Mouse (Mus musculus): Measurements from ENCODE around the gene Fcrl5.

Fcrl5 gene

DNA sequence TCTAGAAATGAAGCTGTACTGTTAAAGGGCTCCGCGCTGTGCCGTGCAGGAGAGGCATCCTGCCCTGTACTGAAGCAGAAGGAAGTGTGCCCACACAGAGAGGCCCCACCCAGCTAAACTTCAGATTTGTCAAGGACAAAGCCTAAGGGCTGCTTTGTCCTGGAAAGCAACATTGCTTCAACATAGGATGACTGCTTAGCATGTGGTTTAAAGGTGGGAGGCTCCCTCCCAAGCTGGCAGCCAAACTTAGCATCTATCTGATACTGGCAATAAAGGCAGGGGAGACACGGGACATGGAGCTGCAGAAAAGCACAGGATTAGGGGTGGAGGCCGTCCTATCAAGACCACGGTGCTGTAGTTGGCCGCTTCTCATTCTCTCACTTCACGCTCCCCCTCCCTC is 65.6 kb downstream of the Fcrl5 start:
- DNase-seq, result no peak

DNA sequence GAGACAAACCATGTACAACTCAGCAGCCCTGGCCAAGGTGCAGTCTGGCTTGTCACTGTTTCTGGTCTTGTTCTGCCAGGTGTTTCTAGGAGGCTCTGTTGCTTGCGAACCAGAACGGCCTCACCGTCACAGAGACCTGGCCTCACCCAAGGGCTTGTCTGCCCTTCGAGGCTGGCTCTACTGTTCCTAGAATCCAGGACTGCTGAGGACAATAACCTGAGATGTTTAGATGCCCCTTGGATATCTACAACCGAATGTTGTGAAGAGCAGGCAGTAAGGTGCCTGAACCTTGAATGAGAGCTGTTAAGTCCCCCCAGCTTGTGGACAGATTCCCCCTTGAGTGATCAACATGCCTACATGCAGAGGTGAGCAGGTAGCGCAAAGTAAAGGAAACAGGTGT is 67.2 kb downstream of the Fcrl5 start:
- DNase-seq, result no peak

DNA sequence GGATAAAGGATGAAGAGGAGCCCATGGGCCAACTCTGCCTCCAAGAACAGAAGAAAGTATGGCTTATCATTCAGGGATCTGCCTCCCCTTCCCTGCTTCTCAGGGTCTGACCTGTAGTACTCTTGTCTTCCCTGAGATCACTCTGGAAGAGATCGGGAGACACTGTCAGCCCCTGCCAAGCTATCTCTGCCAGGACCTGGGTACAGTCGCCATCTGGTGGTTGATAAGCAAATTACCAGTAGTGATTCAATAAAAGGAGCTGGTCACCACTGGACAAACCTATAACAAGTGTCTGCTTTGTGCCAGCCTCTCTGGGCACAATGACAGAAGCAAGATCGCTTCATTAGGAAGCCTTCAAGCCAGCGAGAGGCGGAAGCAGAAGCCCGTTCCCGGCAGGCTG is 68.8 kb downstream of the Fcrl5 start:
- DNase-seq, result no peak

DNA sequence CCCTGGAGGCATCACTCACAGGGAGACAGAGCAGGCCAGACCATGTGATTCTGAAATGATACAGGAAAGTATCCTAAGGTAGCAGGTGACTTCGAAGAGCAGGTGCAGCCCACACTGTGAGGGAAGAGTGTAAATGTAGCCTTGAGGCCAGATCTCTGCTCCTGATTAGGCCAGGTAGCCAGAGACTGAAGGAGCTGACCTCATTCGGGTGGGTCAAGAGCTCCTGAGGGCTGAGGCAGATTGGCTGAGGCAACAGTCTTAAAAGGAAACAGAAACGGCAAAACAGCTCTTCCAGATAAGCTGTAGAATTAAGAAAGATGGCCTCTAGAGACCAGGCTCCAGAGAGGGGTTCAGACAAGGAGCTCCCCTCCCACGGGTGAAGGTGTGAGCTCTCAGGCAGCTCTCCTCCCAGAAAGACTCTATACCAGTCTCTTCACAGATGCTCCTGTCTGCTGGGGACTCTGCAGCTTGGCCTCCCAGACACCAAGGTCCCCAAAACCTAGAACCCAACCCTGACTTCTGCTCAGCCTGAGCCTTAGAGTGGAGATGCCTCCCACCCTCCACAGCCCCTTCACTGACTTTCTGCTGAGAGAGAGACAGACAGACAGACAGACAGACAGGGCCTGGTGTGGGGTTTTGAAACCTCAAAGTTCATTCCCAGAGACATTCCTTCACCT is 69.3 kb downstream of the Fcrl5 start:
- no peak for DNase-seq

DNA sequence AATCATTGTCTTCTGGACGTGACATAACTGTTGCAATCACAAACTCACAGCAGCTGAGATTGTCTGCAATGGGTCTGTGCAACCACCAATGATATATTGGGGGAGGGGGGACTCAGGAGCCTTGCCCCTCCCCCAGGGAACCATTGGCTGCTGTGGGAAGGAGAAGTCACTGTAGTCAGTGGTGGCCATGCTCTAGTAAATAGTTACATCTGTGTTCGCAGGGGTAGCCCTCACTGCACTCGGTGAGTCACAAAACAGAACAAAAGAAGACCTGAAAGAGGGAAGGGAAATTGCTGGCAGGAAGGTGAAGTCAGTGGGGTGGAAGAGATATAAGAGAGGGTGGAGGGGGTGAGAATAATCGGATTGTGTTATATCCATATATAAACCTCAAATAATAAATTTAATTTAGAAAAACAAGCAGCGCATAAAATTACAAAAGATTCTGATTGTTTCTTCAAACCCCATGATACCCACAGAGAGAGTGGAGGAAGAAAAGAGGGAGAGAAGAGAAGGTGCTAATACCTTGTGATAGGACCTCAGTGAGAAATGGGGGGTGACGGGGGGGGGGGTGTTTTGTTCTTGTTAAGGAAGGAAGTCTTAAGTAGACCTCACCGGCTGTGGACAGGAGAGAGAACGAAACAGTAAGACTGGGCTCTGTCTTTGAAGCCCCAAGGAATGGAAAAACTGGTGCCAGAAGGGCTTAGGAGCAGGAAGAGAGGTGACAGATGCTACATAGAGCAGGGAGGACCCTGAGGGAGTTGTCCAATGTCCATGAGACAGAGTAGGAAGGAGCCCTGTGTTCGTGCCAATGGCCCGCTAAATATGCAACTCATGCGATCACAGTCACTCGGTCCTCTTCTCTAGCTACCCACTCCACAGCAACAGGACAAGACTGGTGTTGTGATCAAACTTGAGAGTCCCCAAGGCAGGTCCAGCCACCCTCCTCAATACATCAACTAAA is 71.2 kb downstream of the Fcrl5 start:
- no peak for DNase-seq

DNA sequence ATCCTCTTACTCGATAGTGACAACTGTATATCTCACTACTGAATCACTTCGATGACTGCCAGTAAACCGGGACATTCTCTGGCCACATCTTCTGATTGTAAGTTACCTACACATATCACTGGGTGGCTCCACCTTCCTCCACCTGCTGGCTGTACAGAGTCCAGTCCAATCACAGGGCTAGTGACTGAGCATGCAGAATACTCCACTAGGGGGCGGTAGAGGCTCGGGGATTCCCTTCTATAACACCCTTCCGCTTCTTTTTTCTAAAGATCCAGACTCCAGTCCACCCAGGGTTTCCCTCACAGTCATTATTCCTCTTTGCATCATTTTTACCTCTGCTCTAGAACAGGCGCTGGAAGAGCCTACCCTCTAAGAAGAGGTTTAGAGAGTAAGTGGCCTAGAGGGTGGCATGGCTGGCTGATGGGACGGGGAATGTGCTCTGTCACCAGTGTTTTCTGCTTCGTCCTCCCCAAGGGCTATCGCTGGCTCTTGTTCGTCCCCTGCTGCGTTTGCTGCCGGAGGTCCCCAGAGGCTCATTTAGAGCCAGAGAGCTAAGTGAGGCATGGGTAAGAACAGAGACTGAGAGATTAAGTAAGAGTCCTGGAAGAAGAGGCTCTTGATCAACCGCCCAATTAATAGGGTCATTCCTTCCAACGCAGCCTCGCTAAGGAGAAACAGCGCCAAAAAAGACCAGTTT is 72.8 kb downstream of the Fcrl5 start:
- peak; percentile 88 for DNase-seq

DNA sequence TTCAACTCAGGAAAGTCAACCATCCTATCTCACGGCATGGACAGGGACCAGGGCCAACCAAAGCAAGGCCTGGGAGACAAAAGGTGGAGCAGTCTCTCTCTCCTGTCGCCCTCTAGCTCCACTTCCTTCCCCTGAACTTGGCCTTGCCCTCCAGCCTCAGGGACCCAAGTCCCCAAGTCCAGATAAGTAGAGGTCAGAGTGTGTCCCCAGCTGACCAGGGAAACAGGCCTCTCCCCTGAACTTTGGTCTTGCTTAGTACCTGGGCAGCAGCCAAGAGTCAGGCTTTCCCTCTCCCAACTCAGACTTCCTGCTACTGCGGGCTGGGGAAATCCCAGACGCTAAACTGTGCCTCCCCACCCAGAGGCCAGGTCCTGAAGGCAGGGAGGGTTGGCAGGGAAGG is 73.5 kb downstream of the Fcrl5 start:
- DNase-seq, result no peak

DNA sequence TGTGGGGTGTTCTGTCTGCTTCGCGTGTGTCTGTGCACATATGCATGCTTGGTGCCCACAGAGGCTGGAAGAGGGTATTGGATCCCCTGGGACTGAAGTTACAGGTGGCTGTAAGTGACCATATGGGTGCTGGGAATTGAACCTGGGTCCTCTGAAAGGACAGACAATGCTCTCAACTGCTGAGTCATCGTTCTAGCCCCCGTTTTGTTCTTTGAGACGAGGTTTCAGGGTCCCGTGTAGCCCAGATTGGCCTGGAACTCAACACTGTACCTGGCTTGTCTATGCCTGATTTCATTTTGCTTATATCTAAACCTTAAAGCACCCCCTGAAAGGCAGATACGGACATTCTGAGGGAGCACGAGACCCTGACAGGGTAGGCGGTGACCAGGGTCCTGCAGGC is 75.3 kb downstream of the Fcrl5 start:
- DNase-seq, result no peak

DNA sequence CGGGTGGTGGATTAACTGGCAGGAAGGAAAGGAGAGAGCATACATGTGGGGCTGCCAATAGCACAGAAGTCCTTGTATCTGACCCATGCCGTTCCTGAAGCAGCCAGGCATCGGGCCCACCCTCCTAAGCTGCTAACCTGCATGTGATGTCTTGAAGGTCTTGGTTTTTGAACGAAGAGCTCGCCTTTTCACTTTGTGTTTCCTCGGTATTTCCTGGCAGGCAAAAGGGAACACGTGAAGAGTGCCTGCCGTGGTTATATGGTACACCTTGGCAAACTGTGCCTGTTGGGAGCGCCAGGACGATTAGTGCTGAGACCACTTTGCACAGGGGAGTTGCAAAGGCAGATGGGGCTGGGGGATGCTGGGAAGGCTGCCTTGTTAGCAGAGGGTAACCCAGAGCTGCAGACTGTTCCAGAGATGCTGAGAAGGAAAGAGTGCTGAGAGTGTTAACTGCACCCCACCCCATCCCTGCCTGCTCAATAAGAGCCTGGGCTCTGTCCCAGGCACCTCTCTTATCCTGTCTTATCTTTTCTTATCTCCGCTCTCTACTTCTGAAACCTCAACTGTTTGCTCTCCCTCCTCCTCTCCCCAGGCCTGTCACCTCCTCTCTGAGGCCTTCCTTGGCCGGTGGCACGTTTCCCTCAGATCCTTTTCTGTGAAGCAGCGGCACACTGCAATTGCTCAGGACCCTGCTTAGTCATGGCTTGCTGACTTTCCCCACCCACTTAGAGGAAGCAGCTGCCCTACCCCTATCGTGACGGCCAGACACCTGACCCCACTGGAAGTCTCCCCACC is 76.6 kb downstream of the Fcrl5 start:
- DNase-seq, result no peak

DNA sequence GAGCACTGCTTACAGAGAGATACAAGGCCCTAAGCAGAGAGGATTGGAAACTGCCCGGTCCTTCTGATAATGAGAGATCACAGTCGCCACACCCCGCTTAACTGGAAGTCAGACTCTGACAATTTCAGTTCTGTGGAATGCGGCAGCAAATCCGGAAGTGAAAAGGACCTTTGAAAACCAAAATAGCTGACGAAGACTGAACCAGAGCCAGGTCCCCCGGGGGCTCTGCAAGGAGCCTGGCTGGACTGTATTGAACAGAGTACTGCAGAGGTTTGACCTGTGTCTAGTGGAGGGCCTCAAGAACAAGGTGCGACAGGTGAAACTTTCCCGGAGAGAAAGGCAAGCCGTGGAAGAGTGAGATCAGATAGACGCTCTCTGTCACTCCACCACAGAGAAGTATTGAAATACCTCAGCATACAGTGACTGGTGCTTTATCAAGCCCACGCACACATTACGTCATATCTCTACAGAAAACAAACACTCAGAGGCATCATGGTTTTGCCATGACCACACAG is 80.1 kb downstream of the Fcrl5 start:
- DNase-seq, result no peak

DNA sequence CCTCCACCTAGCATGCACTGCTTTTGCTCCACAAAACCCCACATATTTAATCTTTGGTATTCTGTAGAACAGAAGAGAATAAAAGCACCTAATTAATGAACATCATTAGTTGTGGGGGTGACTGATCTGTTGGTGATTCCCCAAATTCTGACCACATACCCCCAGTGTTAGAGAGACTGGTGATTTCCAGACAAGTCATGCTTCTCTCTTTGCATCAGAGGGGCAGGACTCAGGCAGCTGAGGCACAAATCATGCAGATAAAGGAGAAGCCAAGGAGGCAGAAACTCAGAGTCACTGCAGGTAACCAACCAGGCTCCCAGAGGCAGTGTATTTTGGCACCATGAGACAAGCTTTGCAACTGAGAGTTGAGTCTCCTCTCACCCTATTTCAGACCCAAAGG is 82.9 kb downstream of the Fcrl5 start:
- DNase-seq, result no peak

DNA sequence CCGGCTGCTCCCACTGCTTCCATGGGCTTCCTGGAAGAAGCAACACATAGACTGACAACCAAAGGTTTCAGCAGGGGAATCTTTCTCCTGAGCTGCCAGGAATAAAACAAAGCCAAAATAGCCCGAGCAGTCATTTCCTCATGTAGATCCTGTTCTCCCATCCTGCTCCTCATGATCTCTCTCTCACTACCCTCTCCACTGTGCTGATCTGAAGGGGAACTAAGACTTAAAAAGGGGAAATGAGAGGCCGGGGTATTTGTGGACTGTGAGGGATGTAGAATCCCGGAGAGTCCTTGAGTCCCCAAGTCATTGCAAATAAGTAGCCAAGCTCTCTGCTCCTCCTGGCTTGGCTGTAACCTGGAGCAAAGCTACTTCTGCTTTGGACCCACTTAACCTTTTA is 85.6 kb downstream of the Fcrl5 start:
- DNase-seq, result no peak

DNA sequence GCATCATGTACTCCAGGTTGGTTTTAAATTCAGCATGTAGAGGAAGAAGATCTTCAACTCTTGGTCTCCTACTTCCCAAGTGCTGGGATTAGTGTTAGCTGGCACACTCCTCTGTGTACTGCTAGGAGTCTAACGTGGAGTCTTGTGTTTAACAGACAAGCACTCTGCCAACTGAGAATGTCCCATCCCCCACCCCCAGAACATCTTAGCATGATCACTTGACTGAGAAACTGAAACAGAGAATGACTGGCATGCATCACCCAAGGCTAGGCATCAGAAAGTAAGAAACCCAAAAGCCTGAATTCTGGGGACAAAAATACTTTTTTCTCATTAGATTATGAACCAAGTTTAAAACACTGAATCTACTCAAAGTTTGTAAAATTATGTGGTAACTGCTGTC is 86.3 kb downstream of the Fcrl5 start:
- no peak for DNase-seq

DNA sequence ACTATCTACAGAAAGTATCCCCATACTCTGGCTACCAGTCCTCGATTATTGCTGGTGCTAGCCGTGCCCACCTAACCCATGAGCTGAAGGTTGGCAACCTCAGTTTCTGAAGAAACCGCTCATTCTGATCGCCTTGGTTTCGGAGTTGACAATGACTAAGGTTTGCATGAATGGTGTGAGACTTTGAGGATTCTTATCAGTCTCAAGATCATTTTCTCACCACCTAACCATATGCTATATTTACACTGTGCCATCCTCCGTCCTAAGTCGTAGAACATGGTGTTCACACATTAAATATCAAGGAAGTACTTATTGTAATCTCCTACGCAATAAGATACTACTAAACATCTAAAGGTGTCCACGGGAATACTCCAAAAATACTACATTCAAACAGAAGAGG is 88.1 kb downstream of the Fcrl5 start:
- no peak for DNase-seq

DNA sequence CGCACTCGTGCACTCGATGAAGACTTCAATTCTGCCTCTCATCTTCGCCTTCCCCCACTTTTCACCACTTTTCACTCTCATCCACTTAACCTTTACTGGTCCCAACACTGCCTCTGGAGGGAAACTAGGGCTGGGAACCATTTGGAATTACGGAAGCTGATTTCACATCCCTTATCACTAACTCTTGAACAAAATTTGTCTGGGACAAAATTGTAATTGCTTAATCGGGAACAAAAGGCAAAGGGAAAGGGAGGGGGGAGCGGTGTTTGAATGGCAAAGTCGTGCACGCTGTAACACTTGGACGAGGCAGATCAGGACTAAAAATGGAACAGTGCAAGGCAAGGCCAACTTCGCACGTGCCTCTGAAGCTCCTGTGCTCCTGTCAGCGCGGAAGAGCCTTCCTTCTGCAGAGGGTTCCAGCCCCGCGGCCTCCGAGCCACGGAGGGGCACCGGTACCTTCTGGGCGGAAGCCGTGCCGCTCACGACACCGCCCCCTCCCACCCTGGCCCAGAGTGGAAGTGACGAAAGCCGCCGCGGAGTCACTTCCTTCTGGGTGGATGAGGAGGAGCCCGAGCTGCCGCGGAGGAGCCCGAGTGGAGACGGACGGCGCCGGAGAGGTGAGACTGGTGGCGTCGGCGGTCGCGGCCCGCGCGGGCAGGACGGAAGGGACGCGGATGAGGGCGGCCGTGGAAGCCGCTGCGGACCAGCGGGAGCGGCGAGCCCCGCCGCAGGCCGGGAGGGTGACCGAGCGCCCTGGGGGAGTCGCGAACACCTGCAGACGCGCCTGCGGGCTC is 89.7 kb downstream of the Fcrl5 start, which contains the start of gene Etv3:
Gene Etv3 (plus strand): TSS at position 365 of the 794 bp plus-strand sequence.
- peak; percentile 85 for DNase-seq

DNA sequence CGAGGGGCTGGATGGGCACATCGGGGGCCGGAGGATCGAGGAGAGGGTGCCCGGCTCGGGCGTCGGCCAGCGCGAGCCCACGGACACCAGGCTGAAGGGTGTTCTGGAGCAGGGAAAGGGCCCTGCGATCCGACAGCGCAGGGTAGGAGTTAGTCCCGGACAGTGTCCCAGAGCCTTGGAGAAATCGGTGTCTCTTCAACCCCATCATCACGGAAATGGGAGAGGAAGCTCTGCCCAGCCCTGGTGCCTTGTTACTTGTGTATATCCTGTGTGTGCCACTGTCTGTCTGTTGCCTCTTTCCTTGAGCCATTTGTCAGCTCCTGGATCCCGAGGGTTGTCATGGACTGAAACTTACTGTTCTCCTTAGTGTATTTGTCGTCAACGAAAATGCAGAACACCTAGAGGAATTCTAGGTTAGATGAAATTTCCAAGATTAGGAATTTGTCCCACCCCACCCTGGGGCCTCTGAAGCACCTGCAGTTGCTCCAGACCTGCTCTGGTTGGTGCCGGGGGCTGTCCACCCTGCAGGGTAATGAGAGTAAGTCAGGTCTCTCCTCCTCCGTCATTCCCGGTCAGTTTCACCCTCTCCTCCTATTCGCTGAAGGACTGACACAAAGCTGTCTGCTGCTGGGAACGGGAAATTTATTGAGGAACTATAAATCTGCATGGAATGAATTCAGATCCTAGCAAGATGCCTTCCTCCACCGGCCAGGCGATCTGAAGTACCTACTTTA is 90.4 kb downstream of the Fcrl5 start:
- peak; percentile 46 for DNase-seq

DNA sequence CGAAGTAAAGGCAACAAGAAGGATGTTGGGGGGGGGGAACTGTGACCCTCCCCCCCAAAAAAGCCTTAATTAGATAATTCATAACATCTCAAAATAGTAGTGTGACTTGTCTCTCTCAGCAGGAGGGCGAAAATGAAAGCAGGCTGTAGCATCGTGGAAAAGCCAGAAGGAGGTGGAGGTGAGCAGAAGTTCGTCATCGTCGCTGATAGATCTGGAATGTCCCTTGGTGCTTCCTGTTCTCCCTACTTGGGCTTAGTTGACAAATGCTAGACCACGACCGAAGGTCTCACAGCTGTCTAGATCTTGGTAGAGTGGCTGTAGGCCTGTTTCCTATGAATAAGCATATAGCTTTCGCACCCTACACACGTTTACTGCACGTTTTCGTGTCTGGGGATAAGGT is 91.6 kb downstream of the Fcrl5 start:
- DNase-seq, result no peak

DNA sequence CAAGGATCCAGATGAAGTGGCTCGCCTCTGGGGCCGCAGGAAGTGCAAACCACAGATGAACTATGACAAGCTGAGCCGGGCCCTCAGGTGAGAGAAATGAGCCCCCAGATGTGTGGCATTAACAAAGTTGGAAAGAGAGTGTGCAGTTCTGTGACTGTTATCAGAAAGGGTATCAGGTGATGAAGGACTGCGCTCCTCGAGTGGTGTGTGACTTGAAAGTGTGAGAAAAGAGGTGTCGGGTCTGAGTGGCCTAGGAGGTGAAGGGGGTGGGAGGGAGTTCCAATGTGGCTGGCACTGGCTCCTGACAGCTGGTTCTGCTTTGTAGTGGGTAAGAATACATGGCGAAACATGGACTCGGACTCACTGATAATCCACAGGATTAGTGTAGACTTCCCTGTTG is 92.4 kb downstream of the Fcrl5 start:
- DNase-seq, result no peak

DNA sequence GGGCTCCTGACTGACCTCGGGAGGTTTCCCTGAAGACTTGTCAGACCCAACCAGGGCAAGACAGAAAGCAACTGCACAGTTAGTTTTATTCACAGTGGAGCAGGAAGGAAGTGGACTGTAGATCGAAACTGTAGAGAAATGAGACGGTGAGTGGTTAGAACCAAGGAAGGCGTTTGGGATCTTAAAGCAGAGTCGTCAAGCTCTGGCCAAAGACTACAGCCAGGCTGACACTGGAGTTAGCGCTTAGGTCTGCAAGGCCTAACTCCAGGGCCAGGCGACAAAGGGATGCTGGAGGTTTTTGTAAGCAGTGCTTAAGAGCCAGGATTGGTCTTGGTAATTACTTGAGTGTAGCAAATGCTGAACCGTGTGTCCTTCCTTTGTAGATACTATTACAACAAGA is 93.3 kb downstream of the Fcrl5 start:
- no peak for DNase-seq

DNA sequence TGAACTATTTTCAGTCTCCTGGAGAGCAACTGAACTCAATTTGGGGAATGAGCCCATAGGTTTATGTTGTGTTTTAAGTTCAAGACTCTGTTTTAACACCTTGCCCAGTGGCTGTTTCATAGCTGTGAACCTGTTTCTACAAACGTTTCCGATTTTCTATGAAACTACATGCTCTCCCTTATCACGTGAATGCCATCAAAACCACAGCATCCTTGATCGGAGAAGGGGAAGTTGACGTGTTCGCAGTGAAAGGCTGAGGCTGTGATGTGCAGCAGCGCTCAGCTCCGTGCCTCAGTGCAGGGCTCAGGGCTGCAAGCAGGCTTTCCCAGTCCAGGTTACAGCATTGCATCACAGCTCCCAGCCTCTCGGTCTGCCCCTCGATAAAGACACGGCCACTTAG is 94.0 kb downstream of the Fcrl5 start:
- no peak for DNase-seq

DNA sequence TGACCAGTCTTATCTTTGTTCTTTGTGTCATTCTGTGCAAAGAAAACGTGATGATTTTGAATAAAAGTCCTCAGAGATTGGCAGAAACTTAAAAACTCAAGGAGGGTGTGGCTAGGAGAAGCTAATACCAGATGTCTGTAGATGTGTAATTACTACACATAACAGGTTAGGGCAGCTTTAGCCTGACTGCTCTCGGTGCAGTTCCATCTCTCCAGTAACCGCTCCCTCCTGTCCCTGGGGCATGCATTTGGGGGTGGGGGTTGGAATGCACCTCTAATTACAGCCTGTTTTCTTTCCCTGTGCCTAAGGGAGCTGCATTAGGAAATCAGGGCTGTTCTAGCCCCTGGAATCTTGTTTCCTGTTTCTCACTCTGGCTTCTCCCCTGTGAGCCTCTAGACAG is 94.7 kb downstream of the Fcrl5 start:
- DNase-seq, result no peak

Data from cerebellum, adult 9-10 months (tissue).